Mouse (Mus musculus) heart, embryonic 16.5 days (tissue): ENCODE results near the gene Limd1. TPM values are rescaled to one million over a fixed set of nuclear protein-coding genes. Genes with fewer than 3 reads are reported as not detected.

Experiments used
- ATAC-seq: fragments of 200-750 bp; cut with Nextera tagmentation; replicated peaks from 2 replicates; pipeline ENCODE4 v1.8.0; 2017; ENCODE audit warnings: moderate number of reproducible peaks; ENCODE audit not compliant: insufficient read depth, low FRiP score; ENCODE audit errors: extremely low read depth
- H3K27ac ChIP-seq: fragments of 300-500 bp; sonication (generic); 2 replicates; pipeline ENCODE4 v1.5.1; 2014; ENCODE audit warnings: mild to moderate bottlenecking, low read length, control low read depth, moderate library complexity
- H3K27me3 ChIP-seq: fragments of 300-500 bp; sonication (generic); 2 replicates; pipeline ENCODE4 v1.6.1; 2014; ENCODE audit warnings: low read length, mixed read lengths; ENCODE audit not compliant: control insufficient read depth, insufficient read depth
- H3K36me3 ChIP-seq: fragments of 300-500 bp; sonication (generic); 2 replicates; pipeline ENCODE4 v1.6.1; 2014; ENCODE audit not compliant: control insufficient read depth, insufficient read depth
- H3K4me1 ChIP-seq: fragments of 300-500 bp; sonication (generic); 2 replicates; pipeline ENCODE4 v1.6.1; 2014; ENCODE audit warnings: low read length, mixed read lengths; ENCODE audit not compliant: control insufficient read depth, insufficient read depth
- H3K4me2 ChIP-seq: fragments of 300-500 bp; sonication (generic); 2 replicates; pipeline ENCODE4 v1.6.1; 2014; ENCODE audit warnings: low read depth, mild to moderate bottlenecking, control low read depth, low read length
- H3K4me3 ChIP-seq: fragments of 300-500 bp; sonication (generic); 2 replicates; pipeline ENCODE4 v1.5.1; 2014; ENCODE audit warnings: mild to moderate bottlenecking, control low read depth, low read length
- H3K9ac ChIP-seq: fragments of 300-500 bp; sonication (generic); 2 replicates; pipeline ENCODE4 v1.6.1; 2014; ENCODE audit warnings: low read length, control low read depth
- H3K9me3 ChIP-seq: fragments of 300-500 bp; sonication (generic); replicated peaks from 2 replicates; pipeline ENCODE4 v1.6.1; 2016; ENCODE audit warnings: low read length; ENCODE audit not compliant: control insufficient read depth
- WGBS: fragments of 180-500 bp; shearing (Covaris S2); extraction: QIAGEN DNeasy Blood & Tissue Kit; methylation state at CpG from one replicate; pipeline ENCODE4 v1.1.7; 2014; 5-methylcytosine and 5-hydroxymethylcytosine counted together
- polyA plus RNA-seq: library from polyadenylated mRNA; unstranded; fragments of >200 nt; fragmentation: Nextera tagmentation; extraction: Ambion mirVana; gene quantifications from 2 replicates; pipeline ENCODE4 v1.2.1, GENCODE M21; 2015

The Limd1 gene
- polyA plus RNA-seq, 1 experiment from 2014 or later = 56.6 TPM

- 29% methylated on average over 1 of the region's 1 CpGs for WGBS
- Histone ChIP-seq H3K4me1 (peaks cover 33% of the 10 kb centered on the region), H3K27me3 (no peaks in the 10 kb centered on the region), H3K9me3 (no peaks in the 10 kb centered on the region), H3K9ac (no peak overlapping the region), H3K4me3 (no peak overlapping the region), H3K4me2 (no peak overlapping the region), H3K27ac (peak overlapping the region; percentile 69), H3K36me3 (peaks cover 9% of the 10 kb centered on the region; the same call in 1 of the 2 replicates)
- no peak for ATAC-seq
Observed at GRCm38 (mm10) chr9:123505598-123505997, 27.1 kb downstream of the Limd1 start.

GRCm38 (mm10) chr9:123506270-123507146, 28.0 kb downstream of the Limd1 start:
- no peaks in the 10 kb centered on the region for H3K27me3 ChIP-seq
- H3K27ac ChIP-seq = peak overlapping the region; percentile 75
- H3K4me1 ChIP-seq = peaks cover 33% of the 10 kb centered on the region
- no peak overlapping the region for H3K9ac ChIP-seq
- 44% methylated on average over 4 of the region's 4 CpGs for WGBS
- no peaks in the 10 kb centered on the region for H3K9me3 ChIP-seq
- no peak; the same call in 1 of the 2 replicates for ATAC-seq
- H3K4me3 ChIP-seq = no peak overlapping the region
- peak overlapping the region; percentile 37; the same call in 1 of the 2 replicates for H3K4me2 ChIP-seq
- peaks cover 14% of the 10 kb centered on the region for H3K36me3 ChIP-seq

GRCm38 (mm10) chr9:123507380-123507779, 28.9 kb downstream of the Limd1 start:
- no peak overlapping the region for H3K9ac ChIP-seq
- H3K4me1 ChIP-seq = peaks cover 33% of the 10 kb centered on the region
- 70% methylated on average over 2 of the region's 2 CpGs for WGBS
- no peak for ATAC-seq
- peak overlapping the region; percentile 75 for H3K27ac ChIP-seq
- H3K36me3 ChIP-seq = peaks cover 17% of the 10 kb centered on the region
- H3K27me3 ChIP-seq = no peaks in the 10 kb centered on the region
- no peaks in the 10 kb centered on the region for H3K9me3 ChIP-seq
- H3K4me2 ChIP-seq = no peak overlapping the region
- H3K4me3 ChIP-seq = no peak overlapping the region

- Histone ChIP-seq H3K4me1 (peaks cover 32% of the 10 kb centered on the region), H3K9me3 (no peaks in the 10 kb centered on the region), H3K27me3 (no peaks in the 10 kb centered on the region), H3K9ac (no peak overlapping the region), H3K27ac (no peak overlapping the region), H3K4me3 (no peak overlapping the region), H3K36me3 (peaks cover 14% of the 10 kb centered on the region), H3K4me2 (no peak overlapping the region)
- no peak for ATAC-seq
- WGBS = 86% methylated on average over 2 of the region's 2 CpGs
Observed at GRCm38 (mm10) chr9:123508986-123509385, 30.5 kb downstream of the Limd1 start.

- Histone ChIP-seq H3K4me3 (no peak overlapping the region), H3K36me3 (peaks cover 14% of the 10 kb centered on the region), H3K27me3 (no peaks in the 10 kb centered on the region), H3K9ac (no peak overlapping the region), H3K9me3 (no peaks in the 10 kb centered on the region), H3K27ac (no peak overlapping the region), H3K4me1 (peaks cover 23% of the 10 kb centered on the region), H3K4me2 (no peak overlapping the region)
- 71% methylated on average over 8 of the region's 8 CpGs for WGBS
- ATAC-seq = no peak
Observed at GRCm38 (mm10) chr9:123509638-123510604, 31.4 kb downstream of the Limd1 start.

GRCm38 (mm10) chr9:123510926-123511325, 32.4 kb downstream of the Limd1 start:
- WGBS = 91% methylated on average over 5 of the region's 5 CpGs
- no peak overlapping the region for H3K27ac ChIP-seq
- H3K4me3 ChIP-seq = no peak overlapping the region
- H3K9me3 ChIP-seq = no peaks in the 10 kb centered on the region
- ATAC-seq = no peak
- H3K36me3 ChIP-seq = peaks cover 14% of the 10 kb centered on the region
- H3K4me2 ChIP-seq = no peak overlapping the region
- no peaks in the 10 kb centered on the region for H3K27me3 ChIP-seq
- H3K9ac ChIP-seq = no peak overlapping the region
- peaks cover 13% of the 10 kb centered on the region for H3K4me1 ChIP-seq

GRCm38 (mm10) chr9:123512482-123512881, 34.0 kb downstream of the Limd1 start:
- Histone ChIP-seq H3K27ac (no peak overlapping the region), H3K4me3 (no peak overlapping the region), H3K4me2 (no peak overlapping the region), H3K36me3 (peaks cover 26% of the 10 kb centered on the region), H3K4me1 (0 out of 2 replicates have a peak, but pooled peaks cover 3% of the 10 kb centered on the region), H3K9ac (no peak overlapping the region), H3K9me3 (no peaks in the 10 kb centered on the region), H3K27me3 (no peaks in the 10 kb centered on the region)
- no peak for ATAC-seq
- WGBS = 78% methylated on average over 2 of the region's 2 CpGs

- H3K9ac ChIP-seq = no peak overlapping the region
- no peak overlapping the region for H3K27ac ChIP-seq
- H3K36me3 ChIP-seq = peaks cover 45% of the 10 kb centered on the region
- H3K4me3 ChIP-seq = no peak overlapping the region
- no peaks in the 10 kb centered on the region for H3K27me3 ChIP-seq
- no peaks in the 10 kb centered on the region for H3K4me1 ChIP-seq
- H3K4me2 ChIP-seq = no peak overlapping the region
- H3K9me3 ChIP-seq = no peaks in the 10 kb centered on the region
- ATAC-seq = no peak
- 85% methylated on average over 2 of the region's 2 CpGs for WGBS
Observed at GRCm38 (mm10) chr9:123515087-123515486, 36.6 kb downstream of the Limd1 start.
